Comparison of ENCODE assay signal across 7 mouse cellular contexts in the genomic region with DNA sequence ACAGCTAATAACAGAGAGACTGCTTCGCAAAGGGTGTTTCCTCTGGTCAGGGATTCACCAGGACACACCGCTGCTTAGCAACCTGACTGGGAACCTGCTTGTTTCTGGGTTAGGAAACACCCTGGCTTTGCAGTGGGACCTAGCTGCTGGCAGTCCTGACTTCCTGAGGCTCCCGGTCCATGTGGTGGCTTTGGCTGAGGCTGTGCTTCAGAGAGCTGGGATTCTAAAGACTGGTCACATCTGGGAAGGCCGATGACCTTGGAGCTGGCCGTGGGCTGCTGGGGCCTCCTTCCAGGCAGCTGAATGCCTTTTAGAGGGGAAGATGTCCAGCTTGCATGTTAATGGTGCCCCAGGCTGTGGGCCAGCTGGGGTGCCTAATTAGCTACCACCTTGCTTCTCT.
DNase-seq lines count a peak whose midpoint lies in the region; ATAC-seq lines count a peak whose summit lies in the region.

No protein-coding gene starts in this region.

- H3K4me3 ChIP-seq in midbrain, embryonic 10.5 days = peak overlapping the region; percentile 55
- H3K4me3 ChIP-seq in midbrain, embryonic 16.5 days (ENCODE audit: low read depth, low read length) = no peak overlapping the region
- peak overlapping the region; percentile 50 for H3K4me3 ChIP-seq in heart, embryonic 15.5 days
- peak overlapping the region; percentile 25; the same call in 1 of the 2 replicates for H3K4me3 ChIP-seq in stomach, embryonic 14.5 days (ENCODE audit: low read depth, low read length)

- H3K27me3 ChIP-seq in midbrain, embryonic 10.5 days (ENCODE audit: low read depth, poor library complexity, severe bottlenecking) = peaks cover 39% of the 10 kb centered on the region
- no peaks in the 10 kb centered on the region for H3K27me3 ChIP-seq in midbrain, embryonic 16.5 days (ENCODE audit: control insufficient read depth, insufficient read depth, low read depth, low read length)
- H3K27me3 ChIP-seq in heart, embryonic 15.5 days = no peaks in the 10 kb centered on the region
- H3K27me3 ChIP-seq in stomach, embryonic 14.5 days (ENCODE audit: control insufficient read depth, insufficient read depth, low read length) = no peaks in the 10 kb centered on the region

- no peaks in the 10 kb centered on the region for H3K36me3 ChIP-seq in midbrain, embryonic 10.5 days
- H3K36me3 ChIP-seq in midbrain, embryonic 16.5 days (ENCODE audit: control insufficient read depth, insufficient read depth, low read length) = no peaks in the 10 kb centered on the region
- H3K36me3 ChIP-seq in heart, embryonic 15.5 days = no peaks in the 10 kb centered on the region
- H3K36me3 ChIP-seq in stomach, embryonic 14.5 days (ENCODE audit: control insufficient read depth, insufficient read depth, low read length) = no peaks in the 10 kb centered on the region

- DNase-seq in midbrain, embryonic 10.5 days (ENCODE audit: low spot score) = peak; percentile 45
- peak; percentile 58 for DNase-seq in kidney, postnatal 10 days
- no peak for DNase-seq in spleen, postnatal 36 days (ENCODE audit: low spot score in 2 of 2)
- DNase-seq in right cerebral cortex, postnatal 36 days (ENCODE audit: low spot score in 2 of 2) = no peak

- H3K9me3 ChIP-seq in midbrain, embryonic 10.5 days (replicated peaks) = no peaks in the 10 kb centered on the region
- no peaks in the 10 kb centered on the region for H3K9me3 ChIP-seq in midbrain, embryonic 16.5 days (replicated peaks; ENCODE audit: control insufficient read depth, low read length, poor library complexity, severe bottlenecking)
- H3K9me3 ChIP-seq in heart, embryonic 15.5 days (replicated peaks) = no peaks in the 10 kb centered on the region
- no peaks in the 10 kb centered on the region for H3K9me3 ChIP-seq in stomach, embryonic 14.5 days (ENCODE audit: control insufficient read depth, low read depth, low read length)

- no peak for ATAC-seq in midbrain, embryonic 16.5 days
- no peak for ATAC-seq in heart, embryonic 15.5 days (replicated peaks; ENCODE audit: insufficient number of reproducible peaks, insufficient read depth, low FRiP score, low read depth)
- no peak for ATAC-seq in stomach, embryonic 14.5 days (ENCODE audit: insufficient number of reproducible peaks, insufficient read depth, low FRiP score, low read depth)

- H3K9ac ChIP-seq in midbrain, embryonic 16.5 days (ENCODE audit: low read depth, low read length) = no peak overlapping the region
- peak overlapping the region; percentile 54 for H3K9ac ChIP-seq in heart, embryonic 15.5 days
- H3K9ac ChIP-seq in stomach, embryonic 14.5 days (replicated peaks; ENCODE audit: low read depth, low read length) = no peak overlapping the region

- WGBS in midbrain, embryonic 10.5 days = 21% methylated on average over 5 of the region's 5 CpGs
- 17% methylated on average over 5 of the region's 5 CpGs for WGBS in midbrain, embryonic 16.5 days
- WGBS in heart, embryonic 15.5 days = 20% methylated on average over 5 of the region's 5 CpGs
- 42% methylated on average over 5 of the region's 5 CpGs for WGBS in stomach, embryonic 14.5 days

- H3K4me2 ChIP-seq in midbrain, embryonic 16.5 days (ENCODE audit: low read length) = no peak overlapping the region
- peak overlapping the region; percentile 58 for H3K4me2 ChIP-seq in heart, embryonic 15.5 days
- peak overlapping the region; percentile 41 for H3K4me2 ChIP-seq in stomach, embryonic 14.5 days (replicated peaks; ENCODE audit: low read depth, low read length)

- H3K4me1 ChIP-seq in midbrain, embryonic 10.5 days = peaks cover 92% of the 10 kb centered on the region
- H3K4me1 ChIP-seq in midbrain, embryonic 16.5 days (ENCODE audit: control insufficient read depth, insufficient read depth, low read length) = peaks cover 26% of the 10 kb centered on the region
- H3K4me1 ChIP-seq in heart, embryonic 15.5 days (replicated peaks) = peaks cover 55% of the 10 kb centered on the region
- H3K4me1 ChIP-seq in stomach, embryonic 14.5 days (ENCODE audit: control insufficient read depth, insufficient read depth, low read length) = peaks cover 32% of the 10 kb centered on the region

- H3K27ac ChIP-seq in midbrain, embryonic 10.5 days (replicated peaks) = peak overlapping the region; percentile 57
- H3K27ac ChIP-seq in midbrain, embryonic 16.5 days (ENCODE audit: low read length) = no peak overlapping the region
- peak overlapping the region; percentile 85 for H3K27ac ChIP-seq in heart, embryonic 15.5 days
- peak overlapping the region; percentile 48; the same call in 1 of the 2 replicates for H3K27ac ChIP-seq in stomach, embryonic 14.5 days (ENCODE audit: low read length)

Comparison
In these comparisons a context has a peak if more than half of its experiments do, and no peak if none do; other contexts are left out.
1. DNase-seq: peak in midbrain, embryonic 10.5 days (single experiment) and kidney, postnatal 10 days (single experiment); none in spleen, postnatal 36 days (0 of 2) and right cerebral cortex, postnatal 36 days (0 of 2).